Mouse (Mus musculus) retina, adult 2 months (tissue): ENCODE measurements around the gene Psma6.
A peak's percentile ranks its signal among the peaks of the same experiment; 100 is the strongest.
"Not testable (repeated sequence)": the region's sequence is repeated elsewhere in the genome, so short reads cannot be mapped to it uniquely, and the experiment has no call there.

Source experiments
- DNase-seq: peaks from one replicate; pipeline ENCODE4 v3.0.0-alpha.2; 2012; ENCODE audit warnings: low read depth, low spot score

Gene Psma6

GRCm38 (mm10) chr12:55392733-55393577 is 8.9 kb downstream of the Psma6 start:
- no peak for DNase-seq

GRCm38 (mm10) chr12:55395601-55396000 is 11.6 kb downstream of the Psma6 start:
- DNase-seq, result not testable (repeated sequence)

- DNase-seq, result no peak
Measured at GRCm38 (mm10) chr12:55396536-55396935, 12.5 kb downstream of the Psma6 start.

GRCm38 (mm10) chr12:55397544-55398239 is 13.7 kb downstream of the Psma6 start:
- DNase-seq, result no peak

GRCm38 (mm10) chr12:55398240-55399127 is 14.5 kb downstream of the Psma6 start:
- DNase-seq, result peak; percentile 83

GRCm38 (mm10) chr12:55399128-55399677 is 15.2 kb downstream of the Psma6 start:
- DNase-seq, result no peak

- DNase-seq, result no peak
Measured at GRCm38 (mm10) chr12:55407888-55408287, 23.9 kb downstream of the Psma6 start.

GRCm38 (mm10) chr12:55415255-55415654 is 31.2 kb downstream of the Psma6 start:
- DNase-seq, result no peak

- DNase-seq, result no peak
Measured at GRCm38 (mm10) chr12:55415762-55416161, 31.7 kb downstream of the Psma6 start.

- no peak for DNase-seq
Measured at GRCm38 (mm10) chr12:55420220-55420619, 36.2 kb downstream of the Psma6 start.

- no peak for DNase-seq
Measured at GRCm38 (mm10) chr12:55422057-55422456, 38.0 kb downstream of the Psma6 start.

GRCm38 (mm10) chr12:55426300-55426699 is 42.3 kb downstream of the Psma6 start:
- DNase-seq, result no peak

GRCm38 (mm10) chr12:55429201-55429600 is 45.2 kb downstream of the Psma6 start:
- no peak for DNase-seq

- no peak for DNase-seq
Measured at GRCm38 (mm10) chr12:55429956-55430355, 45.9 kb downstream of the Psma6 start.

GRCm38 (mm10) chr12:55432284-55432919 is 48.4 kb downstream of the Psma6 start:
- no peak for DNase-seq

GRCm38 (mm10) chr12:55432920-55433284 is 48.9 kb downstream of the Psma6 start:
- DNase-seq, result no peak

GRCm38 (mm10) chr12:55433802-55434435 is 49.9 kb downstream of the Psma6 start:
- DNase-seq, result no peak

GRCm38 (mm10) chr12:55435080-55435479 is 51.1 kb downstream of the Psma6 start:
- DNase-seq, result no peak

GRCm38 (mm10) chr12:55437122-55437826 is 53.3 kb downstream of the Psma6 start:
- DNase-seq, result no peak

- no peak for DNase-seq
Measured at GRCm38 (mm10) chr12:55438058-55438457, 54.0 kb downstream of the Psma6 start.
